Mouse (Mus musculus): ENCODE results near the gene Spata13. TPM values are rescaled to one million over a fixed set of nuclear protein-coding genes. Genes with fewer than 3 reads are reported as not detected.

Gene Spata13
- total RNA-seq, 2 experiments from 2014 or later, result 1.6 to 2.1 TPM

DNA sequence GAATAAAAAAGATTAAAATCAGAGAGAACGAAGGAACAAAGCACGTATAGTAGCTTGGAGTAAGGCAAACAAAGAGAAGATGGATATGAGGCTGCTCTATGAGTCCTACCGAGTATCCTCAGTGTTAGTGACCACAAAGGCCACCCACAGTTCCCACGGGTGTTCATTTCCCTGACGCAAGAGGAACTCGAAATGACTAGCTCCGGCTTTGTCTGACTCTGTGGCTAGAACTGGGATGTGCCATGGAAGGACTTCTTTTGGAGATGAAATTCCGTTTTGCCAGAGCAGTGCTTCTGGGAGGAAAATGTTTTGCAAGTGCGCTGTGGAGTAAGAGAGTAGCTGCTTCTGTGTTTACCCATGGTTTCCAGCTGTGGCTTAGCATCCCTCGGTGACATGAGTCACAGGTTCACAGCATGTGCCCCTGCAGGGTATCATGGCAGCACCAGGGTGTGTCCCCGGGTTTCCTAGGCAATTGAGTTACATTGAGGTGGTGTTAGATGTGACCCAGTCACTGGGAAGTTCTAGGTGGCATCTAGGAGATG is 78.6 kb downstream of the Spata13 start:
- DNase-seq (ENCODE audit: low spot score), result no peak

DNA sequence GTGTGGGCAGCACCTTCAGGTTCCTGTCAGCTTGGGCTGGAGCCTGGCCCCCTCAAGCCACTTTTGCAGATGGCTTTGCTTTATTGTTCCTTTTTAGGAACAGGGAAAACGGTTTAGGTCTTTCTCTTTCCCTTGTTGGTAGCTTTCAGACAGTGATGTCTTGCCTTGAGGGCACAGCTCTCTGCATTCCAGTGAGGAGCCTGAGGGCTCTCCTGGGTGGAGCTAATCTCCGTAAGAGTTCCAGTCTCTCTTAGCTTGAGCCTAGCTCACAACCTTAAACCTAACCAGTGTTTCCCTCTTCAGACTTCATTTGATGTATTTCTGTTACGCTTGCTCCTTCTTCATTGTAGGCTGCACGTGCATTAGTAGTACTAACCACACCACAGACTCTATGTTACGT is 81.9 kb downstream of the Spata13 start:
- DNase-seq (ENCODE audit: low spot score), result no peak

DNA sequence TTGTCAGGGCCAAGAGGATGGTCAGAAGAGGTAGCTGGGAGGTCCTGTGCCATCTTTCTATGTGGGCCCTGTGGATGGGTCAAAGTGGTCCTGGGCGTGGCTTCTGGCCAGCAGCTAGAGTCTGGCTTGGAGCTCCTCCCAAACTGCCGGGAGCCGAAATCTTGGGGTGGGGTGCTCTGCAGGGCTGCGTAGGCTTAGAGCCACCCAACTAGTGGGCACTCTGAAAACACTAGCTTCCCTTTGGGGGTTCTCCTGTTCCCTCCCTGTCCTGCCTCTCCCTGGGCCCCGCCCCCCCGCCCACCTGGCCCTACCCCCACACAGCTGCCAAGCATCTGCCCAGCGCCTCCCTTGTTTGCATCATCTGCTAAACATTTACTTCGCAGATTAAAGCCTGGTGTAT is 87.5 kb downstream of the Spata13 start:
- DNase-seq (ENCODE audit: low spot score), result no peak

- no peak for DNase-seq (ENCODE audit: low spot score)
Measured at GRCm38 (mm10) chr14:60721938-60722337, 88.1 kb downstream of the Spata13 start.

- DNase-seq (ENCODE audit: low spot score), result no peak
Measured at GRCm38 (mm10) chr14:60726091-60726490, 92.3 kb downstream of the Spata13 start.

DNA sequence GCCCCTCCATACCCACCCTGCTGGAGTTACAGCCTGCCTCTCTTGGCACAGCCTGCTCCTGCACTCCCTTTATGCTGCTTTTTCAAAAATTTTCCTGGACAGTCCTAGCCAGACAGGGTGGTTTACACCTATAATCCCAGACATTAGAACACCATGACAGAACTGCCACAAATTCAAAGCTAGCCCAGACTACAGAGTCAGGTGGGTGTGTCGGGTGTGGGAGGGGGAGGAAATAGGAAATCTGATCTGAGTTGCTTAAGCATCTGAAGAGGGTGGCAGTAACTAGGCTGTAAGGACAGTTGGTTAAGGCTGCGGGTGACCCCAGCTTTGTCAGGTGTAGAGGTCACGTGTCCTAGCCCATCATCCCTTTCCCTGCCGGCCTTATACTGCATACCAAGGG is 93.3 kb downstream of the Spata13 start:
- DNase-seq (ENCODE audit: low spot score), result no peak

DNA sequence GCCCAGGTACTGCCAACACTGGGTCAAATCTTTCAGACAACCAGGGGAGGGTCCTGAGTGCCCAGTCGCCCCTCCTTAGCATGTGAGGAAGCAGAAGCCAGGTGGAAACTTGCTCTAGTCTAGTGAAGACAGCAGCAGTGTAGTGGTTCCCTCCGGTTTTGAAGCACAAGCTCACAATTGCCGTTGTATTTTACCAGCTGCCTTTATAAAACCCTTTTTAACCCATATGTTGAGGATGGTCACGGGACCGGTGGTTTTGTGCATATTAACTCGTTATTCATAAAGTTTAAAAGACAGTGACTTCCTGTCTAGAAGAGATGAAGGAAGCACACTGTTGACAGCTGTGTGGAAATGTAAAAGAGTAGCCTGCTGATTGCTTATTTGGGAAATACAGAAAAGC is 98.3 kb downstream of the Spata13 start:
- no peak for DNase-seq (ENCODE audit: low spot score)

GRCm38 (mm10) chr14:60732787-60733186 is 99.0 kb downstream of the Spata13 start:
- DNase-seq (ENCODE audit: low spot score), result no peak

DNA sequence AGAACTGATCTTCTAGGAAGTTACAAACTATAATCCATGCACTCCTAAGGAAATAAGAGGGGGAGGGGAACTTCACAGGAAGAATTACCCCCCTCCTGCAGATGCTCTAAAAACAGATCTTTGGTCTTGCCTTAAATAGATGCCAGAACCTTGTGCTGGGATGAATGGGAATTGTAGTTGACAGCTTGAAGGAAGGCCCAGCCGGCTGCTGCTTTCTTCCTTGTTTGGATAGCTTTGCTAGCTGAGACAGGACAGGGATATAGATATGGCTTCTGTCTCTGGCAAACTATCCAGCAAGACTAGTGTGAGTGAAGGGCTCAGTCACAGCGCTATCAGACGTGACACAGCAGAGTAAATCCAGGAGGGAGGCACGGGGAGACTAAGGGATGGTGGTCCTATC is 99.9 kb downstream of the Spata13 start:
- no peak for DNase-seq (ENCODE audit: low spot score)

DNA sequence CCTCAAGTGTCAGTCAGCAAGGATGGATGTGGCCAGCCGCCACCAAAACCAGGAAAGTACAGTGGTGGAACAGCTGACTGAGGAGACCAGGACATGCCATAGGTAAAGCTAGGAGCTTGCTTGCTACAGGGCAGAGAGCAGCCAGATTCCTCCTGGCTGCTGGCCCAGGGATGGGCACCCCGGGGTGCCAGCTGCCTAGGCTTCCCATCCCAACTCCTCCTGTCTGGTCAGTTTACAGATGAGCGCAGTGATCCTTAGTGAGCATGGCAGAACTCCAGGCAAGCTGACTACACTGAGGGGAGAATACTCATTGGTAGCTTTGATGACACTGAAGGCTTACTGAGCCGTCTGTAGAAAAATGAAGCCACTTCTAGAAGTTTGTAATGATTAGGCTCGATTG is 101.4 kb downstream of the Spata13 start:
- no peak for DNase-seq (ENCODE audit: low spot score)

DNA sequence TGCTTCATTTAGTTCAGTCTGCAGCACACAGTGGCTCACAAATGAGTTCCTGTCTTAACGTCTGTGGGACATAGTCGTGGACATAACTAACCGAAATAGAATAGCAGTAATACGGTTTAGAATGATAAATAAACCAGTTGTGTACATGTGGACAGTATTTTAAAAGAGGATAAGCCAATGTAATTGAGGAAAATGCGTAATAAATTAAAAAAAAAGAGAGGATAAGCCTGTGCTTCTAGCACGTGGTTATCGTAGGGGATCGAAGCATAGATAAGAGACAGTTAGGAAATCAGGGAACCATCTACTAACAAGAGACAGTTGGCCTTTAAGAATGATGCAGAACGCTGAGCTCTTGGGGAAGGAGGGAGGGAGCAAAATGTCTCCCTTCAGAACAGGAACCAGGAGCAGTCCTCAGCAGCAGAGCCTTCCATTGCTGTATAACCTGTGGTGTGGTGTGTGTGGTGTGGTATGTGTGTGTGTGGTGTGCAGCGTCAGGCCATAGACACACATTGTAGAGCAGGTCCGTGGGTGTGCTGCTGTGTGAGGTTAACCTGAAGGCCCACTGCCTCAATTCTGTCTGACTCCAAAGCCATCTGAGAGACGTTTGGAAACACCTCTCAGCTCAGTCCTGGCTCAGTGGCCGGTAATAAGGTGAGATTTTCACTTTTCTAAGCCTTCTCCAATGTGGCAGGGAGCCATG is 102.2 kb downstream of the Spata13 start:
- no peak for DNase-seq (ENCODE audit: low spot score)

GRCm38 (mm10) chr14:60736591-60737192 is 102.9 kb downstream of the Spata13 start:
- DNase-seq (ENCODE audit: low spot score), result peak; percentile 22

GRCm38 (mm10) chr14:60737202-60737611 is 103.4 kb downstream of the Spata13 start:
- DNase-seq (ENCODE audit: low spot score), result no peak

DNA sequence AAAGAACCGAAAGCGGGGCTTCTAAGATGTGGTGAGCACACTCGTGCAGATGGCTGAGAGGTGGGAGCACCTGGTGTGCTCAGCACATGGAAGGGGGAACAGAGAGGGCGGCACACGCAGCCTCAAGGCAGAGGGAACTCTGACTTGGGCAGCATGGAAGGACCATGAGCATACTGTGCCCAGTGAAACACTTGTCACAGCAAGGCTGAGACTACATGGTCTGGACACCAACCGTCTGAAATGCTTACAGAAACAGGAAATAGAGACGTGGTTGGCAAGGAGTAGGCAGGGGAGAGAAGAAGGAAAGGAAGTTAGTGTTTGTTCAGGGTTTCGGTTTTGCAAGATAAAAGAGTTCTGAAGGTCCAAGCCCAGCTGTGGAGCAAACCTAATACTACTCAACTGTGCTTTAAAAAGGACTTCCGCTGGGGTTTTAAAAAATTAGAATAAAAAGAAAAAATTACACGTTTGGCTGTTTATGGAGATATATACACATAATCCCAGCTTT is 104.7 kb downstream of the Spata13 start:
- no peak for DNase-seq (ENCODE audit: low spot score)

GRCm38 (mm10) chr14:60739155-60739554 is 105.4 kb downstream of the Spata13 start:
- no peak for DNase-seq (ENCODE audit: low spot score)

DNA sequence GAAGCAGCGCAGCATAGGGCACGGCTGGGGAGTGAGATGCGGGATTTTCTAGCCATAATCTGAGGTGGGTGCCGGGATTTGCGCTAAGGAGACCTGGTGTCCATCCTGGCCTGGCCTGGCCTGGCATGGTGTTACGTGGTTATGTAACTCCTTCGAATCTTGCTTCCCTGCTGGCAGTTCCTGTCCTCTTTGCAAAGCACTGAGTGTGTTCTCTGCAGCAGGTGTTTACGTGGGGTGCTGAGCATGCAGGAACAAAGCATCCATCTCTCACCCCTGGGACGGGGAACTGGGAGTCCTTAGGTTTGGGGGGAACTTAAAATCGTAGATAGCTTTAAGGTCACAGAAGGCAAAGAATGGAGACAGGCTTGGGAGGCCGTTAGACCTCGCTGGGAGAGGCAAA is 105.8 kb downstream of the Spata13 start:
- no peak for DNase-seq (ENCODE audit: low spot score)

DNA sequence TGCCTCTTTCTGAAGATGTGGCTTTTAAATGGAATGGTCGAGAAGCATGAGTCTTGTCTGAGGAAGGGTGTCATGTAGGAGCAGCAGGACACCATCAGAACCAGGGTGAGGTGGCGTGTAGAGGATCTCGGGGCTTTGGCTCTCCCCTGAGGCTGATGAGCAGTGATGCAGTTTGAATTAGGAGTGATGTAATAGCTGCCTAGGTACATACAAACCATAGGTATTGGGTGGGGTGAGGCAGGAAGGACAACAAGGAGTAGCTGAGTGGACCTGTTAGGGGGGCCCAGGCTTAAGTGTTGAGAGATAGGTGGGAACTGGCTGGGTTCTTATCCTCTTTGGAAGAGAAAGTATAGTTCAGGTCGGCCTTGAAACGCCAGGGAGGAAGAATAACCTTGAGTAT is 106.7 kb downstream of the Spata13 start:
- DNase-seq (ENCODE audit: low spot score), result no peak

DNA sequence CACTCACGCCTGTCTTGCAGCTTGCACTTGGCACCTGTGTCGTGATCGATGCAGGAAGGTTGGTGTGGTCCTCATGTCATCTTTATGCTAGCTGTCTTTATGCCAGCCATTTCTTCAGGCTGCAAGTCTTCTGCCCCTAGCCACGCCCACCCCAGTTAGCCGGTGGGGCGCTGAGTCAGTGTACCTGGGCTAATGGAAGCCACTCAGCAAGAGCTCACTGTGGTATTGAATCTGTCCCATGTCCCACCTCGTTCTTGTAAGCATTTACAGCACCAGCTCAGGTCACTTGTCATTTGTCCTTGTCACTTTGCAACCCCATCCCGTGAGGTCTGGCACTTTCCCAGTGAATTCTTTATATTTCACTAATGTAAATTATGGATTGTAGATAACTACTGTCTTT is 107.2 kb downstream of the Spata13 start:
- no peak for DNase-seq (ENCODE audit: low spot score)

- DNase-seq (ENCODE audit: low spot score), result no peak
Measured at GRCm38 (mm10) chr14:60741490-60741981, 107.7 kb downstream of the Spata13 start.

GRCm38 (mm10) chr14:60743681-60744080 is 109.9 kb downstream of the Spata13 start:
- no peak for DNase-seq (ENCODE audit: low spot score)

DNA sequence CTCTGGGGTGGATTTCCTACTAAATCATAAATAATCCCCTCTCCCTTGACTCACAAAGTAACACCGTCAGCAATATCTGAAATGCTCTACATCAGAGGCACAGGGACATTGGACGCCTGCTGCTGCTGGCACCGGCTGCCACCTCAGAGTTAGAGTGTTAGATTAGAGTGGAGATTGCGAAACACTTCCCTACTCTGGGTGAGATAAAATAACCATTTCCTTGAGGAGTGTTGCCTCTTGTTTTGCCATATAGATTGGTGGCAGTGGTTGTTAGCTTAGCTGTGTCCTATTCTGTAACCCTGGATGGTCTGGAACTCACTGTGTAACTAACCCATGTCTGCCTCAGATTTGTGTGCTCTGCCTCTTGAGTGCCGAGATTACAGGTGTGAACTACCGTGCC is 111.4 kb downstream of the Spata13 start:
- no peak for DNase-seq (ENCODE audit: low spot score)

DNA sequence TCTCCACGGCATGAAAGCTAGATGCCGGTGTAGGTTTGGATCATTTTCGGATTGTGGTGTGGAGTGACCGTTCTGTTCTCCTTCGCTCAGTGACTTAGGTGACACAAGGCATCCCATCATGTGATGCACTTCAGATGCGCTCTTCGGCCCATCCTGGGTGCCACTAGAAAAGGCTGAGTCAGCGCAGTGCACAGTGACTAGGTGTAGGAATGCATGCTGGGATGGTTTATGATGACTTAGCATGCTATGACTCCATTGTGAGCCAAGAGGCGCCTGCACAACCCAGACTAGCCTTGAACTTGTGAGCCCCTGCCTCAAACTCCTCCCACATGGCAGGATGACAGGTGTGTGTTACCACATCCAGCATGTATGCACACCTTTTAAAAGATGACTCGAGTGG is 112.3 kb downstream of the Spata13 start:
- no peak for DNase-seq (ENCODE audit: low spot score)
